Mouse (Mus musculus) ES-E14 (cell line): ENCODE measurements around the gene Slc39a11.

Experiments
- CHD2 ChIP-seq: IDR thresholded peaks from 2 replicates; pipeline ENCODE4 v1.6.1; 2014; ENCODE audit warnings: mild to moderate bottlenecking, low read depth, low read length, inconsistent platforms
- HCFC1 ChIP-seq: IDR thresholded peaks from 2 replicates; pipeline ENCODE4 v1.6.1; 2012; ENCODE audit warnings: low read length, inconsistent platforms, borderline replicate concordance; ENCODE audit not compliant: insufficient read depth
- MAFK ChIP-seq: IDR thresholded peaks from 2 replicates; pipeline ENCODE4 v1.6.1; 2014; ENCODE audit warnings: mild to moderate bottlenecking, low read depth, low read length, inconsistent platforms; ENCODE audit not compliant: insufficient read depth
- ZC3H11A ChIP-seq: IDR thresholded peaks from 2 replicates; pipeline ENCODE4 v1.6.1; 2012; ENCODE audit warnings: low read depth, mild to moderate bottlenecking, inconsistent platforms, low read length, borderline replicate concordance
- ZNF384 ChIP-seq: IDR thresholded peaks from 2 replicates; pipeline ENCODE4 v1.6.1; 2012; ENCODE audit warnings: low read depth, low read length, inconsistent platforms

DNA sequence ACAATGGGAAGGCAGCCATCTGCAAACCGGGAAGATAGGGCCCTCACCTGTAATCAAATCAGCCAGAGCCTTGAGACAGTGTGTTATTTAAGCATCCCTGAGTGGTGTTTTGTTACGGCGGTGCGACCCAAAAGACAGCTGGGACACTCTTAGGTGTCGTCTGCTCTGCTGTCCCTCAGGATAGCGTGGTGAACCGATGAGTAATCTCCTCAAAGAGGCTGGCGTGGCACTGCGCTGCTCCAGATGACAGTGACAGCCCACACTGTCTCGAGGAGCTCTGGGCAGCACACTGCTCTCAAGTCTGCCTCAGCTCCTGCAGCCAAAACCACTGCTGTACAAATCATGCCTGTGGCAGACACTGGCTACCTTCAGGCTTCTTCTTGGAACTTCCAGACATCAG, 133.7 kb downstream of the Slc39a11 start:
- TF ChIP-seq ZC3H11A (no peak), HCFC1 (no peak), ZNF384 (no peak), MAFK (no peak), CHD2 (no peak)
